Mouse (Mus musculus) forebrain, embryonic 15.5 days (tissue): Measurements from ENCODE around the gene Ssh1. TPM values are rescaled to one million over a fixed set of nuclear protein-coding genes. Genes with fewer than 3 reads are reported as not detected.

ENCODE experiments used
- ATAC-seq: fragments of 200-750 bp; cut with Nextera tagmentation; replicated peaks from 2 replicates; pipeline ENCODE4 v1.8.0; 2017; ENCODE audit warnings: mild to moderate bottlenecking, moderate TSS enrichment, moderate library complexity
- H3K27ac ChIP-seq: fragments of 300-500 bp; sonication (generic); replicated peaks from 2 replicates; pipeline ENCODE4 v1.5.1; 2015; ENCODE audit warnings: mild to moderate bottlenecking, inconsistent platforms
- H3K27me3 ChIP-seq: fragments of 300-500 bp; sonication (generic); 2 replicates; pipeline ENCODE4 v1.6.1; 2015; ENCODE audit warnings: inconsistent platforms
- H3K36me3 ChIP-seq: fragments of 300-500 bp; sonication (generic); 2 replicates; pipeline ENCODE4 v1.6.1; 2015; ENCODE audit warnings: mild to moderate bottlenecking, inconsistent platforms
- H3K4me1 ChIP-seq: fragments of 300-500 bp; sonication (generic); 2 replicates; pipeline ENCODE4 v1.6.1; 2015; ENCODE audit warnings: inconsistent platforms
- H3K4me2 ChIP-seq: fragments of 300-500 bp; sonication (generic); replicated peaks from 2 replicates; pipeline ENCODE4 v1.6.1; 2015; ENCODE audit warnings: mild to moderate bottlenecking, inconsistent platforms
- H3K4me3 ChIP-seq: fragments of 300-500 bp; sonication (generic); 2 replicates; pipeline ENCODE4 v1.5.1; 2015; ENCODE audit warnings: mild to moderate bottlenecking, inconsistent platforms
- H3K9ac ChIP-seq: fragments of 300-500 bp; sonication (generic); replicated peaks from 2 replicates; pipeline ENCODE4 v1.6.1; 2015; ENCODE audit warnings: mild to moderate bottlenecking, inconsistent platforms
- H3K9me3 ChIP-seq: fragments of 300-500 bp; sonication (generic); 2 replicates; pipeline ENCODE4 v1.6.1; 2016; ENCODE audit warnings: inconsistent platforms
- WGBS: fragments of 180-500 bp; shearing (Covaris S2); methylation state at CpG from one replicate; pipeline ENCODE4 v1.1.7; 2015; ENCODE audit warnings: mixed read lengths; 5-methylcytosine and 5-hydroxymethylcytosine counted together
- polyA plus RNA-seq: library from polyadenylated mRNA; unstranded; fragments of >200 nt; fragmentation: Nextera tagmentation; extraction: Ambion mirVana; gene quantifications from 2 replicates; pipeline ENCODE4 v1.2.1, GENCODE M21; 2015

Gene Ssh1
- polyA plus RNA-seq, 1 experiment from 2014 or later, result 12.8 TPM

DNA sequence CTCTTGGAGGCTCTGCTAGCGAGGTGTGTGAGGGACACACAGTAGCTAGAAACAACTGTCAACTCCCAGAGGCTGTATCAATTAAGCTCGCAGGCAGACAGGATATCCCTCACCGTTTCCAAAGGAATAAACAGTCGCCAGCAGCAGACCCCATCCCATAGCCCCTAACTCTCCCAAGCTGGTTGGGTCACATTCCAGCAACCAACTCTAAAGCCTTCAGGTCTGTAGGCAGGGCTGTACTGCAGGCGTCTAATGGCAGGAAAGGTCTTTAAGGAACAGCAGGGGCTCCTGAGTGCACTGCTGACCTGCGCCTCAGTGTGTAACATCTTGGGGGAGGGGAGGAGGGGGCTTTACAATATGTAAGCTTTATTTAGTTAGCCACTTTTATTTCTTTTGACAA, 34.7 kb downstream of the Ssh1 start:
- no peak for ATAC-seq
- H3K27ac ChIP-seq, result no peak overlapping the region
- no peaks in the 10 kb centered on the region for H3K9me3 ChIP-seq
- H3K4me1 ChIP-seq, result peaks cover 3% of the 10 kb centered on the region
- H3K4me2 ChIP-seq, result no peak overlapping the region
- no peak overlapping the region for H3K4me3 ChIP-seq
- H3K36me3 ChIP-seq, result peaks cover 20% of the 10 kb centered on the region
- H3K27me3 ChIP-seq, result no peaks in the 10 kb centered on the region
- 8% methylated on average over 6 of the region's 6 CpGs for WGBS
- no peak overlapping the region for H3K9ac ChIP-seq

DNA sequence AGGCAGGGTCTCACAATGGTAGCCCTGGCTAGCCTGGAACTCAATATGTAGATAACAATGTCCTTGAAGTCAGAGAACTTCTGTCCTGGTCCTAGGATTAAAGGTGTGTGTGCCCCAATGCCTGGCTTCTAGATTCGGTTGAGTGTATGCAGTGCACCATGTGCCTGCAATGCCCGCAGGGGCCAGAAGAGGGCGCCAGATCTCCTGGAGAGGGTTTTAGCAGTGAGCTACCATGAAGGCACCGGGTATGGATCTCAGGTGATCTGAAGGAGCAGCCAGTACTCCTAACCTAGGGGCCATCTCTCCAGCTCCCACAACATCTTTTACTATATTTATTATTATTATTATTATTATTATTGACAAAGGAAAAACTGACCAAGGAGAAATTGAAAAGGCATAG, 37.2 kb downstream of the Ssh1 start:
- peaks cover 4% of the 10 kb centered on the region for H3K4me1 ChIP-seq
- H3K4me2 ChIP-seq, result no peak overlapping the region
- ATAC-seq, result peak; percentile 78; the same call in 1 of the 2 replicates
- H3K4me3 ChIP-seq, result no peak overlapping the region
- H3K27ac ChIP-seq, result no peak overlapping the region
- WGBS, result 5% methylated on average over 4 of the region's 4 CpGs
- H3K36me3 ChIP-seq, result peaks cover 29% of the 10 kb centered on the region; the same call in 1 of the 2 replicates
- H3K9ac ChIP-seq, result no peak overlapping the region
- no peaks in the 10 kb centered on the region for H3K27me3 ChIP-seq
- no peaks in the 10 kb centered on the region for H3K9me3 ChIP-seq

GRCm38 (mm10) chr5:113955691-113956090, 38.0 kb downstream of the Ssh1 start:
- H3K4me3 ChIP-seq, result no peak overlapping the region
- H3K4me2 ChIP-seq, result no peak overlapping the region
- 87% methylated on average over 8 of the region's 8 CpGs for WGBS
- ATAC-seq, result no peak
- no peaks in the 10 kb centered on the region for H3K27me3 ChIP-seq
- H3K9ac ChIP-seq, result no peak overlapping the region
- peaks cover 29% of the 10 kb centered on the region; the same call in 1 of the 2 replicates for H3K36me3 ChIP-seq
- no peak overlapping the region for H3K27ac ChIP-seq
- H3K4me1 ChIP-seq, result peaks cover 12% of the 10 kb centered on the region
- no peaks in the 10 kb centered on the region for H3K9me3 ChIP-seq

GRCm38 (mm10) chr5:113955281-113955680, 38.4 kb downstream of the Ssh1 start:
- Histone ChIP-seq H3K4me2 (no peak overlapping the region), H3K36me3 (peaks cover 29% of the 10 kb centered on the region; the same call in 1 of the 2 replicates)
- ATAC-seq, result no peak

DNA sequence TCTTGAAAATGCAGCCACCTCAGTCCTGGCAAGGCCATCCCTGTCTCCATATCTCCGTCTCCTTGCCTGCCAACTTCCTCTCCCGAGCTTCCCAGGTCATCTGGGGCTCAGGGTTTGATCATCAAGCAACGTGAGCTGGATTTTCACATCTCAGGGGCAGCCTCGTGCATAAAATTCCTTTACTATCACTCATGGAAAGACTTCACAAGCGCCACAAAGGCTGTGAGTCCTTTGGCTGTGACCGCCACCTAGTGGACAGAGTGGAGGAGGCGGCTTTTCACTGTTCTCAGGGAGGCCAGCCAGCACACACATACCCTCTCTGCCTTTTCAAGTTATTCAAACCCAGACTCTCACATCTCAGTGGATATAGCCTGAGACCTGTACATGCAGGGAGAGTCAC, 39.3 kb downstream of the Ssh1 start:
- no peak overlapping the region for H3K9ac ChIP-seq
- H3K27me3 ChIP-seq, result no peaks in the 10 kb centered on the region
- peak overlapping the region; percentile 42 for H3K27ac ChIP-seq
- peaks cover 24% of the 10 kb centered on the region for H3K4me1 ChIP-seq
- no peaks in the 10 kb centered on the region for H3K9me3 ChIP-seq
- H3K36me3 ChIP-seq, result peaks cover 29% of the 10 kb centered on the region; the same call in 1 of the 2 replicates
- 12% methylated on average over 7 of the region's 7 CpGs for WGBS
- H3K4me3 ChIP-seq, result no peak overlapping the region
- H3K4me2 ChIP-seq, result no peak overlapping the region
- ATAC-seq, result peak; percentile 46

More at GRCm38 (mm10) chr5:113955281-113955680, 38.4 kb downstream of the Ssh1 start:
- Histone ChIP-seq H3K4me3 (no peak overlapping the region), H3K9me3 (no peaks in the 10 kb centered on the region), H3K27me3 (no peaks in the 10 kb centered on the region), H3K27ac (no peak overlapping the region), H3K9ac (no peak overlapping the region), H3K4me1 (peaks cover 16% of the 10 kb centered on the region)
- WGBS, result 92% methylated on average over 5 of the region's 5 CpGs

- Histone ChIP-seq H3K36me3 (peaks cover 35% of the 10 kb centered on the region), H3K4me1 (peaks cover 24% of the 10 kb centered on the region), H3K27ac (no peak overlapping the region), H3K4me2 (no peak overlapping the region), H3K9me3 (no peaks in the 10 kb centered on the region), H3K4me3 (no peak overlapping the region), H3K27me3 (no peaks in the 10 kb centered on the region), H3K9ac (no peak overlapping the region)
- WGBS, result 90% methylated on average over 10 of the region's 10 CpGs
- no peak for ATAC-seq
These were observed 41.2 kb downstream of the Ssh1 start for GRCm38 (mm10) chr5:113952519-113952918.

- Histone ChIP-seq H3K27ac (0 out of 2 replicates have a peak overlapping the region, but pooled peaks have one; percentile 79), H3K9ac (no peak overlapping the region), H3K4me1 (peaks cover 24% of the 10 kb centered on the region), H3K4me2 (no peak overlapping the region), H3K4me3 (no peak overlapping the region), H3K36me3 (peaks cover 41% of the 10 kb centered on the region), H3K9me3 (no peaks in the 10 kb centered on the region), H3K27me3 (no peaks in the 10 kb centered on the region)
- 94% methylated on average over 11 of the region's 11 CpGs for WGBS
- ATAC-seq, result no peak
These were observed 42.0 kb downstream of the Ssh1 start for GRCm38 (mm10) chr5:113951693-113952071.

- no peaks in the 10 kb centered on the region for H3K27me3 ChIP-seq
- no peaks in the 10 kb centered on the region for H3K9me3 ChIP-seq
- peaks cover 24% of the 10 kb centered on the region for H3K4me1 ChIP-seq
- no peak for ATAC-seq
- H3K4me3 ChIP-seq, result no peak overlapping the region
- WGBS, result 67% methylated on average over 19 of the region's 19 CpGs
- H3K4me2 ChIP-seq, result no peak overlapping the region
- H3K36me3 ChIP-seq, result peaks cover 47% of the 10 kb centered on the region
- peak overlapping the region; percentile 13; the same call in 1 of the 2 replicates for H3K9ac ChIP-seq
- H3K27ac ChIP-seq, result peak overlapping the region; percentile 79
These were observed 42.7 kb downstream of the Ssh1 start for GRCm38 (mm10) chr5:113950786-113951692.

- Histone ChIP-seq H3K9ac (no peak overlapping the region), H3K36me3 (peaks cover 52% of the 10 kb centered on the region), H3K27me3 (no peaks in the 10 kb centered on the region), H3K4me2 (no peak overlapping the region), H3K27ac (peak overlapping the region; percentile 79), H3K9me3 (no peaks in the 10 kb centered on the region), H3K4me3 (no peak overlapping the region), H3K4me1 (peaks cover 24% of the 10 kb centered on the region)
- 58% methylated on average over 17 of the region's 17 CpGs for WGBS
- ATAC-seq, result no peak
These were observed 43.6 kb downstream of the Ssh1 start for GRCm38 (mm10) chr5:113950133-113950532.

DNA sequence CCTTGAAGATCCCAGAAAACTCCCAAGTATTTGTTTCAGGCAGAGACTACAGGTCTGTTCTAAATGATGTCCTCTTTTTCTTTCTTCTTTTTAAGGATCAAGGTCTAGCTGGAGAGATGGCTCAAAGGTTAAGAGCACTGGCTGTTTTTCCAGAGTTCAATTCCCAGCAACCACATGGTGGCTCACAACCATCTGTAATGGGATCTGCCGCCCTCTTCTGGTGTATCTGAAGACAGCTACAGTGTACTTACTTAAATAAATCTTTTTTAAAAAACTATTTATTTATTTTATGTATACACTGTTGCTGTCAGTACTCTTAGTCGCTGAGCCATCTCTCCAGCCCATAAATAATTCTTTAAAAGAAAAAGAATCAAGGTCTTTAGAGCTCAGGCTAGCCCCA, 46.4 kb downstream of the Ssh1 start:
- H3K4me1 ChIP-seq, result peaks cover 20% of the 10 kb centered on the region
- H3K4me3 ChIP-seq, result no peak overlapping the region
- no peak overlapping the region for H3K27ac ChIP-seq
- no peaks in the 10 kb centered on the region for H3K27me3 ChIP-seq
- no peak for ATAC-seq
- H3K4me2 ChIP-seq, result no peak overlapping the region
- 75% methylated on average over 2 of the region's 2 CpGs for WGBS
- H3K36me3 ChIP-seq, result peaks cover 56% of the 10 kb centered on the region
- H3K9me3 ChIP-seq, result no peaks in the 10 kb centered on the region
- no peak overlapping the region for H3K9ac ChIP-seq

DNA sequence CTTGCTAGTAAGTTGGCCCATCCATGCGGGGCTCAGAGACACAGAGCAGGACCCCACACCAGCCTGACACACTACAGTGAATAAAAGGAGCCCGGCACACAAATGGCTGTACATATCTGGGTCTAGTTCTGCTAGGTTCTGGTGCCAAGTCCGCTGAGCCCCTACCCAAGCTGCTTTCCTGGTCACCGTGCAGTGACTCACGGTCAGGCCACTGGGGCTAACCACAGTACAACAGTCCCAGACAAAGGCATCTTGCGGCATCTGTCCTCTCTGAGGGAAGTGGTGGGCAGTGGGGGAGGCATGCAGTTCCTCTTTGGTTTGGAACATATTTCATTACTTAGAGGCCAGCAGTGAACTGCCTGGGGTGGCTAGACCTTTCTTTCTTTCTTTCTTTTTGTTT, 48.6 kb downstream of the Ssh1 start:
- WGBS, result 92% methylated on average over 6 of the region's 6 CpGs
- no peak overlapping the region for H3K4me3 ChIP-seq
- H3K9ac ChIP-seq, result 0 out of 2 replicates have a peak overlapping the region, but pooled peaks have one; percentile 1
- peaks cover 66% of the 10 kb centered on the region for H3K36me3 ChIP-seq
- no peak overlapping the region for H3K27ac ChIP-seq
- no peaks in the 10 kb centered on the region for H3K9me3 ChIP-seq
- H3K4me2 ChIP-seq, result no peak overlapping the region
- ATAC-seq, result no peak
- peaks cover 6% of the 10 kb centered on the region for H3K4me1 ChIP-seq
- no peaks in the 10 kb centered on the region for H3K27me3 ChIP-seq

- Histone ChIP-seq H3K4me2 (no peak overlapping the region), H3K27me3 (no peaks in the 10 kb centered on the region), H3K4me3 (no peak overlapping the region), H3K36me3 (peaks cover 57% of the 10 kb centered on the region), H3K4me1 (peaks cover under 1% of the 10 kb centered on the region; the same call in 1 of the 2 replicates), H3K9ac (no peak overlapping the region), H3K27ac (no peak overlapping the region), H3K9me3 (no peaks in the 10 kb centered on the region)
- WGBS, result 59% methylated on average over 12 of the region's 12 CpGs
- ATAC-seq, result no peak
These were observed 50.4 kb downstream of the Ssh1 start for GRCm38 (mm10) chr5:113943328-113943727.
